Mouse (Mus musculus): ENCODE data around the gene Pomc.

The Pomc gene

GRCm38 (mm10) chr12:3954651-3955050, at the start of gene Pomc:
Pomc (plus strand) TSS chr12:3954951.
- WGBS, result 33% methylated on average over 22 of the region's 22 CpGs

GRCm38 (mm10) chr12:3905436-3905835, 49.3 kb upstream of the Pomc start:
- WGBS, result 93% methylated on average over 9 of the region's 9 CpGs

DNA sequence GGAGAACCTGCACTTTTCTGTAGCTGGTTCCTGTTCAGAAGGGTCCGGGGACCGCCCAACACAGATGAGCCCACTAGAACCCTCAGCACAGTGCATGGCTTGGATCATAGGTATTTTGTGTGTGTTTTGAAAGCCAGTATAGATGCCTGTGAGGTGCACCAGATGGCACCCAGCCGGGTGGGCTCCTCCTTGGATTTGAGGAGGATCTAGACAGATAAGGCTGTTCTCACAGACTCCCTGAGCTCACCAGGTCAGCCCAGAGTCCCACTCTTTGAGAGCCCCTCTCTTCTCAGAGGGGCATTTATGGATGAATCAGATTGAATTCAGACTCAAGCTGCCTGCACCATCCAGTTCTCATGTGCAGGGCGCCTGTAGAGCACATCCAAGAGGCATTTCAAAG, 47.7 kb upstream of the Pomc start:
- WGBS, result 89% methylated on average over 4 of the region's 4 CpGs

- WGBS, result 60% methylated on average over 13 of the region's 13 CpGs
Measured at GRCm38 (mm10) chr12:3907418-3907817, 47.3 kb upstream of the Pomc start.

GRCm38 (mm10) chr12:3910466-3911093, 44.2 kb upstream of the Pomc start:
- WGBS, result 79% methylated on average over 10 of the region's 10 CpGs

- WGBS, result 83% methylated on average over 7 of the region's 7 CpGs
Measured at GRCm38 (mm10) chr12:3911831-3912348, 42.9 kb upstream of the Pomc start.

DNA sequence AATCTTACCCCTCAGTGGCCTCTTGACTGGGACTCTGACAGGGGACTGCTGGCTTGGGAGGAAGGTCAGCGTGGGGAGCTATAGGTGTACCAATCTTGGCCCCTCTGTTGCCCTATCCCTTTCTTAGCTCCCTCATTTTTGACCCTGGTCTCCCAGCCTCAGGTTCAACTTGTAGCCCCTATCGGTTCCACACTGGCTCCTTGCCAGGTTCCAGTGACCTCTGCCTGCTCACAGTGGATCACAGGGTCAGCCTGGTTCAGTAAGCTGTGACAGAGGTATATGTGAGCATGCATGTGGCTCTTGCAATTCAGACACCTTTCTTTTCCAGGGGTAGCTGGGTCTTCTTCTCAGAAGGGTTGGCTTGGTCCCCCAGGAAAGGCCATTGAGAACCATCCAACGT, 38.9 kb upstream of the Pomc start:
- WGBS, result 81% methylated on average over 3 of the region's 3 CpGs

DNA sequence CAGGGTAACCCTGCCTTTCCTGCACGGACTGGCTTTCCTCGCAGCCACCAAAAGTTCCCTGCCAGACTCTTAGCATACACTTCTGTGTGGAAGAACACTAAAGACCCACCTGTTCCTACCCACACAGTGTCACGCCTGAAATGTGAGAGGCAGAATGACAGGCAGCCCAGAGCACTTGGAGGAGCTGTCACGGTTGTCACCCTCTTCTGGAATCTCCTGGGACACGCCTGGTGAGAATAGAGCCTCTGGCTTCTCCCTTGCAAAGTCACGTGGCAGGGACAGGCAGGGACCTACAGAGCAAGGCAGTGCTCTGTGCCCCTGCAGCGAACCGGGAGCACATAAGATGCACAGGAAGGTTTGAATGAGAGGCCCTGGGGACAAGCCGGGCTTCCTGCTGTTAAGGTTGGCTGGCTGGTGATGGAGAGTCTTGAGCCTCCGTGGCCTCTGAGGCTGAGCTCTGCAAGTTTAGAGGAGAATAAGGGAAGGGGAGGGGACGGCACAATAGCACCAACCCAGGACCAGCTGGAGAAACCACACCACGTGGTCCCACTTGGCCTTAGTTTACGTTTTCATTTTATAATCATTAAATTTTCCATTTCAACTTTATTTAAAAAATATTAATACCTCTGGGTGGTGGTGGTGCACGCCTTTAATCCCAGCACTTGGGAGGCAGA, 36.9 kb upstream of the Pomc start:
- 34% methylated on average over 14 of the region's 14 CpGs for WGBS

GRCm38 (mm10) chr12:3918577-3918976, 36.2 kb upstream of the Pomc start:
- 78% methylated on average over 3 of the region's 3 CpGs for WGBS

GRCm38 (mm10) chr12:3919423-3919822, 35.3 kb upstream of the Pomc start:
- 94% methylated on average over 3 of the region's 3 CpGs for WGBS

- WGBS, result 8% methylated on average over 1 of the region's 1 CpGs
Measured at GRCm38 (mm10) chr12:3926127-3926526, 28.6 kb upstream of the Pomc start.

DNA sequence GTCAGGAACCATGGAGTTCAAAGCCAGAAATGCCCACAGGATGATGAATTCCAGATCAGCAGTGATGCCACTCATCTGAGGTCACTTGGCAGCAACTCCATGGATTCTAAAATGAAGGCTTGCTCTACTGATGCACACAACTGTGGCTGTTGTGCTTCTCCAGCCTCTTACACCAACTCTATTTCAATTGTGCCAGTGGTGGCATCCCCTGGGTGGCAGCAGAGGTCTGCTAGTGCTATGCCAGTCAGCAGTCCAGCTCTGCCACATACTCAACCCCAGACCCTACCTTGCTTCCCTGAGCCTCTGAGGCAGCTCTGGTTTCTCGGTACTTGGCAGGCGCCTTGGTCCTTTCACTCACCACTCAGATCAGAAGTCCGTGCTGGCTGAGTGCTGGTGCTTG, 25.9 kb upstream of the Pomc start:
- WGBS, result 48% methylated on average over 3 of the region's 3 CpGs

- 49% methylated on average over 38 of the region's 47 CpGs for WGBS
Measured at GRCm38 (mm10) chr12:3930090-3930865, 24.5 kb upstream of the Pomc start.

- WGBS, result 53% methylated on average over 11 of the region's 11 CpGs
Measured at GRCm38 (mm10) chr12:3942026-3942425, 12.7 kb upstream of the Pomc start.

- WGBS, result 81% methylated on average over 4 of the region's 4 CpGs
Measured at GRCm38 (mm10) chr12:3944454-3945073, 10.2 kb upstream of the Pomc start.

DNA sequence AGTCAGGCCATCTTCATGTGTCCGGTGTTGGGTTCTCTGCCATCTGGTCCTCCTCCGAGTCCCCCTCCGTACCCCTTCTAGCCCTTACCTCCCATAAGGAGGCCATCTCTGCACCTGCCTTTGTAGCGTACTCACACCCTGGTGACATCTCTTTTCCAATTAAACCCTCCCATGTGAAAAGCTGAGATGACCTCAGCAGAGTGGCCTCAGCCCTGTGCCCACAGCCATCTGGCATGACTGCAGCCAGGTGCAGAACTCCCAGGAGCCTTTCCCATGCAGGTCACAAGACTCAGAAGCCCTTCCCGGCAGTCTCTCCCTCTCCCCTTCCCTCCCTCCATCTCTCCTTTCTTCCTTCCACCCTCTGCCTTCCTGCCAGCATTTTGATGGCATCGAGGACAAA, 7.2 kb upstream of the Pomc start:
- 78% methylated on average over 6 of the region's 6 CpGs for WGBS

DNA sequence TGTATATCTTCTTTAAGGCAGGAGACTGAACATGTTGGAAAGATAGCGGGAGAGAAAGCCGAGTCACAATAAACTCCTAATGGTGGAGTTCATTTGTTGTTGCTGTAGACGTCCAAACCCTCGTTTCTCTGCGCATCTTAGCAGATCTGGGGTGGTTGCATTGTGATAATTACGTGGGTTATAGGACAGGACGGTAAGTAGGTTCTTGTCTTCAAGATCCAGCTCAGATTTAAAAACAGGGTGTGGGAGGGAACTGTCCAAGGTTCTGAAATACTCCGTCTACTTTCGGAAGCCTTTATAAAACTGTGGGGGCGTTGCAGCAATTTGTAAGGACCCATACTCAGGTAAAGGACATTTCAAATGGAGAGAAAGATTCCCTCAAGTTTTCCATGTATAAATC, 620 bp downstream of the Pomc start:
- 34% methylated on average over 10 of the region's 10 CpGs for WGBS

DNA sequence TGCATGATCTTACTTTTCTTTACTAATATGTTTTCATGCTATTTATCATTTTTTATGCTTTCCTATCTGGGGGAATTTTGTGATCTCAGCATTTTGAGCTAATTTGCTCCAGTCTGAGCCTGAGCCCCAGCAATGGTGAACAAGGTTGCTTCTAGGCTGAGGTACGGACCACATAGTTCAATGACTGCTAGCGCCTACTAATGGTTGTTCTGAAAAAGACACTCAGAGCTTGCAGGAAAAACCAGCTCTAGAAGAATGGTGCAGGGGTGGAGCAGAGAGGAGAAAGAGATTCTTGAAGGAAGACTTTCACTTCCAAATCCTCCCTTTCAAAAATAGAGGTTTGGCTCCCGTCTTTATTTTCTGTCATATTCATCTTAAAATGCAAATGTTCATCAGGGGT, 1.6 kb downstream of the Pomc start:
- WGBS, result 18% methylated on average over 3 of the region's 3 CpGs

DNA sequence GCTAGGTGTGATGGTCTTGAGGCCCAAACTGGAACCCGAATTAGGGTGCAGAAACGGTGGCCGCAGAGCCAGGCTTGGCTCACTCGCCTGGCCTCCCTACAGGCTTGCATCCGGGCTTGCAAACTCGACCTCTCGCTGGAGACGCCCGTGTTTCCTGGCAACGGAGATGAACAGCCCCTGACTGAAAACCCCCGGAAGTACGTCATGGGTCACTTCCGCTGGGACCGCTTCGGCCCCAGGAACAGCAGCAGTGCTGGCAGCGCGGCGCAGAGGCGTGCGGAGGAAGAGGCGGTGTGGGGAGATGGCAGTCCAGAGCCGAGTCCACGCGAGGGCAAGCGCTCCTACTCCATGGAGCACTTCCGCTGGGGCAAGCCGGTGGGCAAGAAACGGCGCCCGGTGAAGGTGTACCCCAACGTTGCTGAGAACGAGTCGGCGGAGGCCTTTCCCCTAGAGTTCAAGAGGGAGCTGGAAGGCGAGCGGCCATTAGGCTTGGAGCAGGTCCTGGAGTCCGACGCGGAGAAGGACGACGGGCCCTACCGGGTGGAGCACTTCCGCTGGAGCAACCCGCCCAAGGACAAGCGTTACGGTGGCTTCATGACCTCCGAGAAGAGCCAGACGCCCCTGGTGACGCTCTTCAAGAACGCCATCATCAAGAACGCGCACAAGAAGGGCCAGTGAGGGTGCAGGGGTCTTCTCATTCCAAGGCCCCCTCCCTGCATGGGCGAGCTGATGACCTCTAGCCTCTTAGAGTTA, 5.2 kb downstream of the Pomc start:
- 2% methylated on average over 53 of the region's 53 CpGs for WGBS

- 46% methylated on average over 4 of the region's 4 CpGs for WGBS
Measured at GRCm38 (mm10) chr12:3960553-3960952, 5.8 kb downstream of the Pomc start.

- 94% methylated on average over 4 of the region's 4 CpGs for WGBS
Measured at GRCm38 (mm10) chr12:3967196-3967595, 12.4 kb downstream of the Pomc start.
